Mouse (Mus musculus) urinary bladder, adult 18-20 months (tissue): ENCODE measurements at regions not wholly inside any gene's neighbourhood (a gene's known extent, or its start where the extent isn't known, plus 50 kb on each side); places are given as distances from the start of the nearest gene placed in this dataset.

Experiments
- DNase-seq, 2 experiments: peaks; one replicate each; pipeline ENCODE4 v3.0.0; 2022; ENCODE audit warnings: low spot score in 2 of 2, mixed read lengths in 2 of 2

GRCm38 (mm10) chr16:95057596-95057995, 60.1 kb upstream of the Kcnj6 start:
- DNase-seq: no peak

GRCm38 (mm10) chr16:95064423-95064822, 66.9 kb upstream of the Kcnj6 start:
- DNase-seq: no peak

- DNase-seq: no peak
Measured at GRCm38 (mm10) chr16:95066687-95067086, 69.2 kb upstream of the Kcnj6 start.

GRCm38 (mm10) chr16:95092471-95093221, 95.1 kb upstream of the Kcnj6 start:
- no peak for DNase-seq

GRCm38 (mm10) chr16:95093753-95094152, 96.3 kb upstream of the Kcnj6 start:
- no peak for DNase-seq

- DNase-seq: no peak
Measured at GRCm38 (mm10) chr16:95100954-95101353, 103.5 kb upstream of the Kcnj6 start.

- no peak for DNase-seq
Measured at GRCm38 (mm10) chr16:95117531-95117930, 120.0 kb upstream of the Kcnj6 start.

- DNase-seq: no peak
Measured at GRCm38 (mm10) chr16:95119293-95119692, 121.8 kb upstream of the Kcnj6 start.

- no peak for DNase-seq
Measured at GRCm38 (mm10) chr16:95122048-95122447, 124.5 kb upstream of the Kcnj6 start.

- DNase-seq: no peak
Measured at GRCm38 (mm10) chr16:95127616-95128015, 129.7 kb upstream of the Kcnj15 start.

- no peak for DNase-seq
Measured at GRCm38 (mm10) chr16:95131815-95132214, 125.5 kb upstream of the Kcnj15 start.

- no peak for DNase-seq
Measured at GRCm38 (mm10) chr16:95138809-95139208, 118.5 kb upstream of the Kcnj15 start.

- no peak for DNase-seq
Measured at GRCm38 (mm10) chr16:95141510-95142394, 115.6 kb upstream of the Kcnj15 start.

GRCm38 (mm10) chr16:95150499-95150898, 106.9 kb upstream of the Kcnj15 start:
- no peak for DNase-seq

- DNase-seq: no peak
Measured at GRCm38 (mm10) chr16:95151499-95151898, 105.9 kb upstream of the Kcnj15 start.

- no peak for DNase-seq
Measured at GRCm38 (mm10) chr16:95151914-95152313, 105.4 kb upstream of the Kcnj15 start.

GRCm38 (mm10) chr16:95152742-95153383, 104.5 kb upstream of the Kcnj15 start:
- DNase-seq: no peak

- no peak for DNase-seq
Measured at GRCm38 (mm10) chr16:95168349-95168748, 89.0 kb upstream of the Kcnj15 start.

- no peak for DNase-seq
Measured at GRCm38 (mm10) chr16:95169346-95169745, 88.0 kb upstream of the Kcnj15 start.

GRCm38 (mm10) chr16:95180562-95180961, 76.8 kb upstream of the Kcnj15 start:
- DNase-seq: no peak

GRCm38 (mm10) chr16:95185341-95185740, 72.0 kb upstream of the Kcnj15 start:
- no peak for DNase-seq

GRCm38 (mm10) chr16:95189114-95189513, 68.2 kb upstream of the Kcnj15 start:
- DNase-seq: no peak
